Mouse (Mus musculus) heart, embryonic 14.5 days (tissue): ENCODE measurements around the gene Ints13. TPM values are rescaled to one million over a fixed set of nuclear protein-coding genes. Genes with fewer than 3 reads are reported as not detected.
A peak's percentile ranks its signal among the peaks of the same experiment; 100 is the strongest.

Experiments used
- ATAC-seq: fragments of 200-750 bp; cut with Nextera tagmentation; 2 replicates; pipeline ENCODE4 v1.8.0; 2017; ENCODE audit warnings: low read depth, moderate TSS enrichment; ENCODE audit not compliant: insufficient number of reproducible peaks, insufficient read depth, low FRiP score
- H3K27ac ChIP-seq, 2 experiments: fragments of 200-500 bp in 1 of 2; fragments of 300-500 bp in 1 of 2; sonication (generic) in 1 of 2; replicated peaks in 1 of 2; 2 replicates each; pipeline ENCODE4 v1.5.1; 2012 to 2014; ENCODE audit warnings: low read depth in 2 of 2, low read length in 2 of 2, control low read depth in 1 of 2, mild to moderate bottlenecking in 1 of 2, mixed read lengths in 1 of 2; ENCODE audit not compliant: control insufficient read depth in 1 of 2, insufficient read depth in 1 of 2
- H3K27me3 ChIP-seq: fragments of 300-500 bp; sonication (generic); 2 replicates; pipeline ENCODE4 v1.6.1; 2014; ENCODE audit warnings: mild to moderate bottlenecking, low read length, control low read depth; ENCODE audit not compliant: control insufficient read depth, insufficient read depth
- H3K36me3 ChIP-seq: fragments of 300-500 bp; sonication (generic); 2 replicates; pipeline ENCODE4 v1.6.1; 2014; ENCODE audit warnings: mild to moderate bottlenecking, control low read depth, low read length, mixed read lengths; ENCODE audit not compliant: control insufficient read depth, insufficient read depth
- H3K4me1 ChIP-seq, 2 experiments: fragments of 200-500 bp in 1 of 2; fragments of 300-500 bp in 1 of 2; sonication (generic) in 1 of 2; 2 replicates each; pipeline ENCODE4 v1.6.1; 2012 to 2014; ENCODE audit warnings: low read length in 2 of 2, control low read depth in 1 of 2, mixed read lengths in 1 of 2; ENCODE audit not compliant: control insufficient read depth in 2 of 2, insufficient read depth in 2 of 2
- H3K4me2 ChIP-seq: fragments of 300-500 bp; sonication (generic); 2 replicates; pipeline ENCODE4 v1.6.1; 2014; ENCODE audit warnings: mild to moderate bottlenecking, low read length
- H3K4me3 ChIP-seq, 2 experiments: fragments of 200-500 bp in 1 of 2; fragments of 300-500 bp in 1 of 2; sonication (generic) in 1 of 2; 2 replicates each; pipeline ENCODE4 v1.5.1; 2012 to 2014; ENCODE audit warnings: low read length in 2 of 2, mild to moderate bottlenecking in 2 of 2, control low read depth in 1 of 2, low read depth in 1 of 2, moderate library complexity in 1 of 2; ENCODE audit not compliant: control insufficient read depth in 1 of 2, insufficient read depth in 1 of 2
- H3K9ac ChIP-seq: fragments of 300-500 bp; sonication (generic); 2 replicates; pipeline ENCODE4 v1.6.1; 2014; ENCODE audit warnings: mild to moderate bottlenecking, low read length
- H3K9me3 ChIP-seq: fragments of 300-500 bp; sonication (generic); 2 replicates; pipeline ENCODE4 v1.6.1; 2016; ENCODE audit warnings: low read length, control low read depth; ENCODE audit not compliant: control insufficient read depth
- WGBS: fragments of 180-500 bp; shearing (Covaris S2); extraction: QIAGEN DNeasy Blood & Tissue Kit; methylation state at CpG from one replicate; pipeline ENCODE4 v1.1.7; 2014; 5-methylcytosine and 5-hydroxymethylcytosine counted together
- polyA plus RNA-seq: library from polyadenylated mRNA; unstranded; fragments of >200 nt; fragmentation: Nextera tagmentation; extraction: Ambion mirVana; gene quantifications from 2 replicates; pipeline ENCODE4 v1.2.1, GENCODE M21; 2014

Ints13 gene
- polyA plus RNA-seq, result 41.3 and 42.7 TPM in 2 replicates

GRCm38 (mm10) chr6:146577310-146578109 lies at the start of gene Ints13:
Gene Ints13 (minus strand): TSS chr6:146577835.
- peaks cover 12% of the 10 kb centered on the region for H3K36me3 ChIP-seq
- H3K4me3 ChIP-seq, result peak within 1 kb of the TSS; percentile 64 to 86
- H3K4me2 ChIP-seq, result peak within 1 kb of the TSS; percentile 89
- peak within 1 kb of the TSS; percentile 95 for H3K9ac ChIP-seq
- peak; percentile 96 for ATAC-seq
- no peaks in the 10 kb centered on the region for H3K9me3 ChIP-seq
- H3K4me1 ChIP-seq, result peaks cover 0 to 33% of the 10 kb centered on the region in 2 experiments; a peak in 2 of 4 replicates
- WGBS, result under 1% methylated on average over 77 of the region's 77 CpGs
- H3K27me3 ChIP-seq, result no peaks in the 10 kb centered on the region
- peak within 1 kb of the TSS; percentile 91 to 96 for H3K27ac ChIP-seq

DNA sequence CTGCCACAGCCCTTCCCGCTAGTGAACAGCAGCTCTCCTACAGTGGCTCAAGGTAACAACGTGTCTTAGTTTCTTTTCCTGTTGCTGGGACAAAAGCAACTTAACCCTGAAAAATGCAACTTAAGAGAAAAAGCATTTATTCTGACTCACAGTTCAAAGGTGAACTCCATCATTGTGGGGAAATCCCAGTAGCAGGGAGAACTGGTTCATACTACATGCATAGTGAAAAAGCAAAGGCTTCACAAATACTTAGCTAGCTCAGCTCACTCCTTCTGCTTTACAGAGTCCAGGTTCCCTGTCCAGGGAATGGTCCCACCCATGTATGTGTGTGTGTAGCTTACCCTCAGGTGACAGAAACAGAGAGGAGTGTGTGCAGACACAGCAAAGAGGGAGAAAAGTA lies 39.0 kb upstream of the Ints13 start:
- WGBS, result 93% methylated on average over 2 of the region's 2 CpGs
- H3K9ac ChIP-seq, result no peak overlapping the region
- peaks cover 94% of the 10 kb centered on the region for H3K36me3 ChIP-seq
- H3K4me3 ChIP-seq, result no peak overlapping the region
- ATAC-seq, result no peak
- no peak overlapping the region for H3K4me2 ChIP-seq
- peaks cover 0 to 1% of the 10 kb centered on the region in 2 experiments; a peak in 2 of 4 replicates for H3K4me1 ChIP-seq
- no peaks in the 10 kb centered on the region for H3K27me3 ChIP-seq
- no peaks in the 10 kb centered on the region for H3K9me3 ChIP-seq
- no peak overlapping the region for H3K27ac ChIP-seq

DNA sequence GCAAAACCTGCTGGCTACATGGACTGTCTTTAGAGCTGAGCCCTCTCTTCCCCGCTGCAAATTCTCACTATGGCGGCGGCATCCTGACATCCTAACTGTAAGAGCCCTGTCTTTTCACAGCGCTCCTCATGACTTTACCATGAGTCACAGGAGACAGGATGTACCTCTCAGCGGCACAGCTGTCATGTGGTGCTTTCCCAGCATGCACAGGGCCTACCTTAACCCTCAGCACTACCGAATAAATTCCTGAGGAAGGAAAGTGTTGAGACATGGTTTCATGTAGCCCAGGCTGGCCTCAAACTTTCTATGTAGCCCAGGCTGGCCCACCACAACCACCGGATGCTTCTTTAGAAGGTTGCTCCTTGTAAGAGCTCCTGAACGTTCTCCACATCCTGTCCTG lies 38.3 kb upstream of the Ints13 start:
- no peak for ATAC-seq
- no peaks in the 10 kb centered on the region for H3K4me1 ChIP-seq
- H3K27ac ChIP-seq, result no peak overlapping the region
- 92% methylated on average over 8 of the region's 8 CpGs for WGBS
- no peaks in the 10 kb centered on the region for H3K9me3 ChIP-seq
- H3K4me2 ChIP-seq, result no peak overlapping the region
- H3K27me3 ChIP-seq, result no peaks in the 10 kb centered on the region
- H3K9ac ChIP-seq, result no peak overlapping the region
- no peak overlapping the region for H3K4me3 ChIP-seq
- H3K36me3 ChIP-seq, result peaks cover 93% of the 10 kb centered on the region

GRCm38 (mm10) chr6:146614541-146614940 lies 36.9 kb upstream of the Ints13 start:
- Histone ChIP-seq H3K27me3 (no peaks in the 10 kb centered on the region), H3K4me1 (no peaks in the 10 kb centered on the region), H3K27ac (no peak overlapping the region), H3K36me3 (peaks cover 93% of the 10 kb centered on the region), H3K4me2 (no peak overlapping the region), H3K9me3 (no peaks in the 10 kb centered on the region), H3K9ac (no peak overlapping the region), H3K4me3 (no peak overlapping the region)
- no peak for ATAC-seq
- WGBS, result 86% methylated on average over 5 of the region's 5 CpGs

DNA sequence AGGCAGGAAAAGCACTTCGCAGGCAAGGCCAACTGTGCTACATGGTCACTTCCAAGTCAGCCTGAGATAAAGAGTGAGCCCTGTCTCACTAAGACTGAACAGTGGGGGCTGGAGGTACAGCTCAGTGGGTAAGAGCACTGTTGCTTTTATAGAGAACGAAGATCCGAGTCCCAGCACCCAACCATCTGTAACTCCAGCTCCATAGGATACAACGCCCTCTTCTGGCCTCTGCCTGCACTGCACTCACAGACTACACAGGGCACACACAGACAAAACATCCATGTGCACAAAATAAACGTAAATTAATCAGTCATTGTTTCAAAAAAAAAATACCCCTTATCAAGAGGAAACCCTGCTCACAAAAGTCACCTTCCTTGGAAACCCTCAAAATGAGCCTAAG lies 36.3 kb upstream of the Ints13 start:
- Histone ChIP-seq H3K4me3 (no peak overlapping the region), H3K9ac (no peak overlapping the region), H3K9me3 (no peaks in the 10 kb centered on the region), H3K4me2 (no peak overlapping the region), H3K36me3 (peaks cover 95% of the 10 kb centered on the region), H3K27ac (no peak overlapping the region), H3K4me1 (no peaks in the 10 kb centered on the region), H3K27me3 (no peaks in the 10 kb centered on the region)
- WGBS, result 89% methylated on average over 5 of the region's 5 CpGs
- no peak for ATAC-seq

DNA sequence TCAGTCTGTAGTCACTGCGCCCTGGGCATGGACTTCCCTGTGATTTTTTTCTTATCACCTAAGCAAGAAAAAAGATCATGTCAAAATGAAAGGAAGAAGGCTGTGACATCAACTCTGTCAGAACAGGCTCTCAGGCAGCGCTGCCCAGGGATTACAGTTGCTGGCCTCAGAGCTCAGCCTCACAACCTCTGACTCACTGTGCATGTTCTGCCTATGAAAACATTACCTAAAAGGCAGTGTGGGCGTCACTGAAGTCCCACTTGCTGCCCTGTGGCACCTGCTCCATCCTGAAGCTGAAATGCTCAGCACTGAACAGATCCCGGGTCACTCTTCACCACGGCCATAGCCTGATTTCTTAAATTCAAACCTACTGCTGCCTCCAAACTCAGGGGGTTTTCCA lies 35.1 kb upstream of the Ints13 start:
- Histone ChIP-seq H3K9ac (no peak overlapping the region), H3K4me2 (no peak overlapping the region), H3K27me3 (no peaks in the 10 kb centered on the region), H3K4me3 (no peak overlapping the region), H3K27ac (no peak overlapping the region), H3K4me1 (no peaks in the 10 kb centered on the region), H3K9me3 (no peaks in the 10 kb centered on the region), H3K36me3 (peaks cover 95% of the 10 kb centered on the region)
- no peak for ATAC-seq
- 90% methylated on average over 5 of the region's 5 CpGs for WGBS

GRCm38 (mm10) chr6:146611897-146612296 lies 34.3 kb upstream of the Ints13 start:
- H3K4me3 ChIP-seq, result no peak overlapping the region
- 89% methylated on average over 7 of the region's 7 CpGs for WGBS
- no peaks in the 10 kb centered on the region for H3K4me1 ChIP-seq
- ATAC-seq, result no peak
- H3K27me3 ChIP-seq, result no peaks in the 10 kb centered on the region
- H3K9ac ChIP-seq, result no peak overlapping the region
- no peak overlapping the region for H3K4me2 ChIP-seq
- H3K9me3 ChIP-seq, result no peaks in the 10 kb centered on the region
- H3K27ac ChIP-seq, result no peak overlapping the region
- H3K36me3 ChIP-seq, result peaks cover 95% of the 10 kb centered on the region

GRCm38 (mm10) chr6:146611385-146611784 lies 33.8 kb upstream of the Ints13 start:
- 90% methylated on average over 6 of the region's 6 CpGs for WGBS
- Histone ChIP-seq H3K36me3 (peaks cover 95% of the 10 kb centered on the region), H3K4me2 (no peak overlapping the region), H3K27me3 (no peaks in the 10 kb centered on the region), H3K9me3 (no peaks in the 10 kb centered on the region), H3K27ac (no peak overlapping the region), H3K4me3 (no peak overlapping the region), H3K9ac (no peak overlapping the region), H3K4me1 (no peaks in the 10 kb centered on the region)
- no peak for ATAC-seq
